Mouse (Mus musculus) brain, embryonic 14.5 days (tissue): ENCODE measurements at regions not wholly inside any gene's neighbourhood (a gene's known extent, or its start where the extent isn't known, plus 50 kb on each side); places are given as distances from the start of the nearest gene placed in this dataset.
"Not testable (repeated sequence)": the region's sequence is repeated elsewhere in the genome, so short reads cannot be mapped to it uniquely, and the experiment has no call there.

Source experiments
- DNase-seq: peaks from one replicate; pipeline ENCODE4 v3.0.0-alpha.2; 2011; ENCODE audit warnings: low read depth
- CTCF ChIP-seq: fragments of 200-500 bp; IDR thresholded peaks from 2 replicates; pipeline ENCODE4 v1.5.1; 2012; ENCODE audit warnings: inconsistent platforms, mild to moderate bottlenecking, moderate library complexity, borderline replicate concordance; ENCODE audit not compliant: insufficient read depth, insufficient read length; ENCODE audit errors: extremely low read depth
- POLR2A ChIP-seq: fragments of 200-500 bp; IDR thresholded peaks from 2 replicates; pipeline ENCODE4 v1.6.1; 2012; ENCODE audit warnings: mild to moderate bottlenecking, inconsistent platforms, borderline replicate concordance; ENCODE audit not compliant: poor library complexity, insufficient read depth, insufficient read length, severe bottlenecking; ENCODE audit errors: extremely low read depth

DNA sequence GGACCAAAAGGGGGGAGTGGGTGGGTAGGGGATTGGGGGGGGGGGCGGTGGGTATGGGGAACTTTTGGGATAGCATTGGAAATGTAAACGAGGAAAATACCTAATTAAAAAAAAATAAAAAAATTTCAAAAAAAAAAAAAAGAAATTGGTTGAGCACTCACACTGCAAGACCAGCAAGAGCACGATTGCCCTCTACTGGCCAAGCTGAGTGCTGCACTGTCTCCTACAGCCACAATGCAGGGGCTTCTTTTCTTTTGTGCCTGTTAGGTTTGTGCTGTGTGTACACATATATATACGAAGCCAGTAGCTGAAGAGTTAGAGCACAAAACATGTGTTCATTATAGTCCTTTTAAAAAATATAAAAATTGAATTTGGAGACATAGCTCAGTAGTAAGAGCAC, 55.6 kb downstream of the Mup20 start:
- DNase-seq = peak; percentile 20
- TF ChIP-seq POLR2A (no peak), CTCF (peak; percentile 62; the same call in 1 of the 2 replicates)

DNA sequence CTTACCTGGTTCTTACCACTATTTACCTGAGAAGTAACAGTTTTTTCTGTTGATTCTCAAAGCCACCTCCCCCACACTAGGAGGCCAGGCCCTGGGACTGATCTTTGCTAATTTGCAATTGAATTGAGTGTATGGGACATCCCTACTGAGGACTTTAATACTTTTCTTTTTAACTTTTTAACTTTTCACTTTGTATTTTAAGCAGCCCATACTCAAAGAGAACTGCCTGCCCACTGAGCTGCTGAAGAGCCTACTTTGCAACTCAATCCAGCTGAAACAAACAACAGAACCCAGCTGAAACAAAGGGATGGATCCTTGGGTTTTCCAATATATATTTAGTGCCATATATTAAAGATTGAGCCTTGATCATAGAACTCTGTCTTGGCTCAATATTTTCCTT, 64.0 kb downstream of the Mup20 start:
- not testable (repeated sequence) for DNase-seq

- DNase-seq = no peak
- TF ChIP-seq CTCF = no peak
- no peak for TF ChIP-seq POLR2A
Measured at GRCm38 (mm10) chr4:61976159-61976558, 77.8 kb downstream of the Mup20 start.

DNA sequence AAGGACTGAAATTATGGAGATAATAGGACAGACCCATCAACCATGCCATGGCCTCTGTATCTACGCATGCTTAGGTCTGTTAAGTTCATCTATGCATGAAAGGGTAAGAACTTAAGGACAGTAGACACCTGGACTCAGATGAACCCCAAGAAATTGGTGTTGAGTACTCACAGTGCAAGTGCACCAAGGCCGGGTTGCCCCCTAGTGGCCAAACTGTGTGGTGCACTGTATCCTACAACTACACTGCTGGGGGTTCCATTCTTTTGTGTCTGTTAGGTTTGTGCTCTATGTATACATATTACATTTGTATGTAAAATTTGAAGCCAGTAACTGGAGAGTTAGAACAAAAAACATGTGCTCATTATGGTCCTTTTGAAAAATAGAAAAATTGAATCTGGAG, 80.7 kb downstream of the Mup20 start:
- no peak for TF ChIP-seq POLR2A
- TF ChIP-seq CTCF = peak; percentile 51; the same call in 1 of the 2 replicates
- DNase-seq = peak; percentile 4

DNA sequence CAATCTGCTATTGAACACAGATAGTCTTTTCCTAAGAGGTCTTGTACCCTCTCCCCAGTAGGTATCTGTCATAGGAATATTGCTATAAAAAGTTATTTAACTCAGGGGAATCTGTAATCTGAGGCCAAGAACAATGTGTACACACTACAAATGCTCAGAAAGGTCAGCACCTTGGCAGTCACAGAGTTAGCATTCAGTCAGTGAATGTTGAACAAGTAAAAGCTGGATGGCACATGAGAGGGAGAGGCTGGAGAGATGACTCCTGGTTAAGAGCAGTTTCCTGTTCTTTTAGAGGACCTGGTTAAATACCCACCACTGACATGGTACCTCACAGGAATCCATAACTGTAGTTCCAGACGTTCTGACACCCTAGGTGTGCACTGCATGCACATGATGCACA, 84.3 kb downstream of the Mup20 start:
- TF ChIP-seq CTCF (no peak), POLR2A (no peak)
- DNase-seq = no peak

- not testable (repeated sequence) for DNase-seq
Measured at GRCm38 (mm10) chr4:61967674-61968073, 86.3 kb downstream of the Mup20 start.

DNA sequence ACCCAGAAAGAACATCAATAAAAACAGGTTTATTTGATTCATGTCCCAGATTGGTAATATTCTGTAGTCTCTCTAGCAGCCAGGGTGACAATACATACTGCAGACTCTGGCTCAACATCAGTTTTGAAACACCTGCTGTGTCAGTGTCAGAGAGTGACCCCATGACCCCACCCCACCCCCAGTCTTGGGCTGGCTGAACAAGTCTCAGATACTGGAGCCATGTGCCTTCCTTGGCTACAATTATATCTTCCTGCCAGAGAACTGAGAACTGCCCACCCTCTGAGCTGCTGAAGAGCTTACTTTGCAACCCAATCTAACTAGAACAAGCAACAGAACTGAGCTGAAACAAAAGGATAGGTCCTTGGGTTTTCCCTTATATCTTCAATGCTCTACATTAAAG, 91.6 kb downstream of the Mup20 start:
- TF ChIP-seq POLR2A (no peak), CTCF (no peak)
- no peak for DNase-seq
